Mouse (Mus musculus): ENCODE data around the gene Krtap4-1.
"Not testable (repeated sequence)": the region's sequence is repeated elsewhere in the genome, so short reads cannot be mapped to it uniquely, and the experiment has no call there.

Krtap4-1 gene

DNA sequence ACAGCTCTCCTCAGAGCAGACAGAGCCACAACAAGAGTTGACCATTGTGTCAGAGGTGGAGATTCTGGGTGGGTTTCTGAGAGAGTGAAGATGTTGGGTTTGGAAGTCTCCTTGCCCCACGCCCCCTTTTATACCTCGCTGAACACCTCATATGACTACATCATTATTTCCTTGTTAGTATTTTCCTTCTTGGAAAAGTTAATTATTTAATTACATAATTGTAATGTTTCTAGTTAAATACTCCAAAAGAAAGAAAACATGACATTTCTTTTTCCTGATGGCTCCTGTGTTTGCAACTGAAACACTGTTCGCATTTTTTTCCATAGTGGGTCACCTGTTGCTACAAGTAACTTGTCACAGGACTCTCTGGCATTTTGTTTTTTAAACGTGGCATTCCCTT, at the start of gene Krtap4-1:
Krtap4-1 (minus strand) TSS at position 101 of the 400 bp plus-strand sequence.
- DNase-seq (ENCODE audit: low read depth, low spot score): no peak

DNA sequence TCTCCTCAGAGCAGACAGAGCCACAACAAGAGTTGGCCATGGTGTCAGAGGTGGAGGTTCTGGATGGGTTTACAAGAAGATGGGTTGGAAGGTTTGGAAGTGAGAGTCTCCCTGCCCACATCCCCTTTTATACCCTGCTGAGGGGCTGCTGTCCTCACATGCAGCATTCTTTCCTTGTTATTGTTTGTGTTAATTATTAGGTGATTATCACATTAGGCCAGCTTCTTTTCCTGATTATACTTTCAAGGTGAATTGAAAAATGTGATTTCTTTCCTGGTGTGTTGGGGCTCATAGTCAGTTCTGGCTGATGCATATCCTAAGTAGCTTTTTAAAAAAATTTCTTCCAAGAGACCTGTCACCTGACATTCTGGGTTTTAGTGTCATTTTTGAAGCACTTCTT, 37.8 kb upstream of the Krtap4-1 start, which contains the start of gene Krtap4-6:
Krtap4-6 (minus strand) TSS at position 101 of the 400 bp plus-strand sequence.
- DNase-seq (ENCODE audit: low read depth, low spot score): no peak

DNA sequence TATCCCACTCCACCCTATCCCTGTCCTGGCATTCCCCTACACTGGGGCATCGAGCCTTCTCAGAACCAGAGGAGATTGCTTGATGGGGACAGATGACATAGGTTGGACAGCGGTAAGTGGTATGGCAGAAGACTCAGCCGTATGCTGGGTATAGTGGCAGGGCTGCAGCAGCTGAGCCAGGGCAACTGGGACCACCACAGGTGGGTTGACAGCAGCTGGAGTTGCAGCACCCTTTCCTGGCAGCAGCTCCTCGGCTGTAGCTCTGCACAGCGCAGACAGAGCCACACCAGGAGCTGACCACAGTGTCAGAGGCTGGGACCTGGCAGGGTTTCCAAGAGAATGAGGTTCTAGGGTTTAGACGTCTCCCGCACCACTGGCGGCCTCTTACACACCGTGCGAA, 34.8 kb upstream of the Krtap4-1 start:
- no peak for DNase-seq (ENCODE audit: low read depth, low spot score)

DNA sequence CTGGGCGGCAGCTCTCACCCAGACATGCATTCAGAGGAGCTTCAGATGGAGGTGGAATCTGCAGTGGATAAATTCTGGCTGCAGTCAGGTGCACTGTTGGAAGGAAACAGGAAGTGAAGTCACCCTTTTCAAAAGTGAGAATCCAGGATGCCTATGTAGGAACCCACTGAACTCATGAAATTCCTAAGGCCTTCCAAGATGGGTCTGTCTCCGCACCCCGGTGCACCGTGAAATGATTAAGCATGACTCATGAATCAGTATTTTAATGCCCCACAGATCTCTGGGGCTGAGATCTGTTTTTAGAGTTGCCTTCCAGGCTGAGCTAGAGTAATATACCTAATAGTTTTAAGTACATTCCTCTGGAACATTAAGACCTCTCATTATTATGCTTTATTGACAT, 31.2 kb upstream of the Krtap4-1 start:
- DNase-seq (ENCODE audit: low read depth, low spot score): no peak

DNA sequence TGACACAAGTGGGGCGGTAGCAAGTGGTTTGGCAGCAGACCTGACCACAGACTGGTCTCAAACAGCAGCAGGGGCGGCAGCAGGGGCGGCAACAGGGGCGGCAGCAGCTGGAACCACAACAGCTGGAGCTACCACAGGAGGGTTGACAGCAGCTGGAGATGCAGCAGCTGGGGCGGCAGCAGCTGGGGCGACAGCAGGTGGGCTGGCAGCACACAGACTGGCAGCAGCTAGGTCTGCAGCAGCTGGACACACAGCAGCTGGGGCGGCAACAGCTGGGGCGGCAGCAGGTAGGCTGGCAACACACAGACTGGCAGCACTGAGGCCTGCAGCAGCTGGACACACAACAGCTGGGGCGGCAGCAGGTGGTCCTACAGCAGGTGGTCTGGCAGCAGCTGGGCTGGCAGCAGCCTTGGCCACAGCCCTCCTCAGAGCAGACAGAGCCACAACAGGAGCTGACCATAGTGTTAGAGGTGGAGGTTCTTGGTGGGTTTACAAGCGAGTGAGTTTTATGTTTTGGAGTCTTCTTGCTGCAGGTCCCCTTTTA, 30.5 kb upstream of the Krtap4-1 start, which contains the start of gene Gm11563:
Gm11563 (minus strand) TSS at position 494 of the 544 bp plus-strand sequence.
- not testable (repeated sequence) for DNase-seq (ENCODE audit: low read depth, low spot score)

DNA sequence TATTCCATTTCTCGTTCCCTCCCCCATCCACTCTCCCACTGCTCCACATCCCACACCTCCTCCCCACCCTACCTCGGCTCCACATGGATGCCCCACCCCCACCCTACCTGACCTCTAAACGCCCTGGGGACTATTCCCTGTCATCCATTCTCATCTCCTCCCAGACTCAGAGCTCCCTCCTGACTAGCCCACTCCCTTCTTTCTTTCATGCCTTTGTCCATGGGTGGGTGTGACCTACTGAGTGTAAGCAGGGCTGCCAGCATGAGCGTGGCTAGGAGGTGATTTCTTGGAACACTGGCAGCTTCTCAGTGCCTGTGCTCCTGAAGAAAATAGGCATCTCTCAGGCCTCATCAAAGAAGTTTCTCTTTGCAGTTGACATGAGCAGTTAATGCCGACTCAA, 29.0 kb upstream of the Krtap4-1 start:
- peak; percentile 87 for DNase-seq (ENCODE audit: low read depth, low spot score)

DNA sequence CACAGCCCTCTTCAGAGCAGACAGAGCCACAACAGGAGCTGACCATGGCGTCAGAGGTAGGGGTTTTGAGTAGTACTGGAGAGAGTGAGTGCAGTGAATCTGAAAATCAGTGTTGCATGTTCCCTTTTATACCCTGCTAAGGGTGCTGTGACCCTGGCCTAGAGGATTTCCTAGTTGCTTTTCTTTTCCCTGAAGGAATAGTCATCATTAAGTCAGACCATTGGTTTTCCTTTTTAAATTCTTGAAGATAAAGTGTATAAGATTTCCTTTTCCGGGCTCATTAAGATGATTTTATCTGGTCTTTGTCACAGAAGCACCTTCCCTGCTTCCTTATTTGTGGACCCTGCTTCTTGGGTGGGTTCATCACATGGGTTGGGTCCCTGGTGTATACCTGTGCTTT, 22.1 kb upstream of the Krtap4-1 start, which contains the start of gene Gm11555:
Gm11555 (minus strand) TSS at position 101 of the 400 bp plus-strand sequence.
- DNase-seq (ENCODE audit: low read depth, low spot score): no peak

DNA sequence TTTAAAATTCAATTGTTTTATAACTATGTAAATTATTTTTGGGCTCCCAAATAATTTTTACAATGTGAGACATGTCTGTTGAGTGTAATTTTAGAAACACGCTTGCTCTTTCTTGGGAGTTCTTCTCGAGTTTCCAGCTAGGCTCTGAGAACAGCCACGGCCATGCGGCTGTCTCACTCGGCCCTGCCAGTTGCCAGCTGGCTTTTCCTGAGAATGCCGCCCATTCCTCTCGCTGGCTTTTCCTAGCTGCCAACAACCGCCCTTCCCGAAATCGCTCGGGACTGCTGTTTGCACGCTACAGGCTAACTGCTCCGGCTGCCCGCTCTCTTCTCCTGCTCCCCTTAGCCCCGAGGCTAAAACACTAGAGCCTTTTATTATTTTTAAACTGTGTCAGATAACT, 18.4 kb upstream of the Krtap4-1 start:
- no peak for DNase-seq (ENCODE audit: low read depth, low spot score)

DNA sequence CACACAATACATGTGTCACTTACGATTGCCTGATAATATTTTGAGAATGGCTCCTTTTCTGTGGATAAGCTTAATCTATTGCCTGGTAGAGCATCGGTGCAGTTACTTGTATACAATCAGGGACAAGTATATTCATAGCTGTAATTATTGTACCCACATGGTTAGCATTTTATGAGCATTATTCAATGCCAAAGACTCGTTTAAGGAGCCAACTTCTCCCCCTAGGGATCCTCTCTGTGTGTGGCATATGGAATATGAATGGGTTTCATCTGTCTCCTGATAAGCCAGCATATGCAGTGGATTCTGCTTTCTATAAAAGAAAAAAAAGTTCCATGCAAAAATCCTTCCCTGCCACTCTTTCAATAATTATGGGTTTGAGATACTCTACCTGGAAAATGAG, 16.3 kb upstream of the Krtap4-1 start:
- no peak for DNase-seq (ENCODE audit: low read depth, low spot score)

DNA sequence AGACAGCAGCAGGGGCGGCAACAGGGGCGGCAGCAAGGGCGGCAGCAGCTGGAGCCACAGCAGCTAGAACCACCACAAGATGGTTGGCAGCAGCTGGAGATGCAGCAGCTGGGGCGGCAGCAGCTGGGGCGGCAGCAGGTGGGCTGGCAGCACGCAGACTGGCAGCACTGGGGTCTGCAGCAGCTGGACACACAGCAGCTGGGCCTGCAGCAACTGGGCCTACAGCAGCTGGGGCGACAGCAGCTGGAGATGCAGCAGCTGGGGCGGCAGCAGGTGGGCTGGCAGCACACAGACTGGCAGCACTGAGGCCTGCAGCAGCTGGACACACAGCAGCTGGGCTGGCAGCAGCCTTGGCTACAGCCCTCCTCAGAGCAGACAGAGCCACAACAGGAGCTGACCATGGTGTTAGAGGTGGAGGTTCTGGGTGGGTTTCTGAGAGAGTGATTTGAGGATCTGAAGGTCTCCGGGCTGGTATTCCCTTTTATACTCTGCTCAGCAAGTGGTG, 15.6 kb upstream of the Krtap4-1 start, which contains the start of gene Krtap4-7:
Krtap4-7 (minus strand) TSS at position 455 of the 505 bp plus-strand sequence.
- not testable (repeated sequence) for DNase-seq (ENCODE audit: low read depth, low spot score)

DNA sequence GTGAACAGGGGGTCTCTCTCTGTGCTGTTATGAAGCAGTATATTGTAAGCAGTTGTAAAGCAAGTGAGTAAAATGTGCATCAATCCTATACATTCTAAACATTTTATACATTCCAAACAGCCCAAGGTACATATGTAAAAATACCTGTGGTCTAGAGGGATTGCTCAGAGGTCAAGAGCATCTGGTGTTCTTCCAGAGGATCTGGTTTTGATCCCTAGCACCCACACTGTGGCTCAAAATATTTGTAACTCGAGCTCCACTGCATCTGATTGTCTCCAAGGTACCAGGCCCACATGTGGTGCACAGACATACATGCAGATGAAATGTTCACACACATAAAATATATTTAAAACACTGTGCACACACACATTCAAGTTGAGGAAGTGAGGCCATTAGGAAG, 12.9 kb upstream of the Krtap4-1 start:
- DNase-seq (ENCODE audit: low read depth, low spot score): no peak

DNA sequence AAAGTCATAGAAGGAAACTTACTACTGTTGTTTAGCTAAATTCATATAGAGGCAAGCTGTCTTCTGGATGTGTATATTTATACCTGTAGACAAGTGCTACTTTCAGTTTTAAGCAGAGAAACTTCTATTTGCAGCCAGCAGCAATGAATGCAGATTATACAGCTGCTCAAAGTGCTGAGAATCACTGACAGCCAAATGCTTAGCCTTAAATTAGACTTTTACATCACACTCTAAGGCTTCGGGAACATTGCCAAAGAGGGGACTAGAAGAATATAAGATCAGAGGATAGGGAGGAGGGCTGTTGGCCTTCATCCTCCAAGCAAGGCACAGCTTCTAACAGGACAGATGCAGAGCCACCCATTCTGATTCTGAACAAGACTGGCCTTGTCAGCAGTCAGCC, 9.0 kb upstream of the Krtap4-1 start:
- no peak for DNase-seq (ENCODE audit: low read depth, low spot score)

DNA sequence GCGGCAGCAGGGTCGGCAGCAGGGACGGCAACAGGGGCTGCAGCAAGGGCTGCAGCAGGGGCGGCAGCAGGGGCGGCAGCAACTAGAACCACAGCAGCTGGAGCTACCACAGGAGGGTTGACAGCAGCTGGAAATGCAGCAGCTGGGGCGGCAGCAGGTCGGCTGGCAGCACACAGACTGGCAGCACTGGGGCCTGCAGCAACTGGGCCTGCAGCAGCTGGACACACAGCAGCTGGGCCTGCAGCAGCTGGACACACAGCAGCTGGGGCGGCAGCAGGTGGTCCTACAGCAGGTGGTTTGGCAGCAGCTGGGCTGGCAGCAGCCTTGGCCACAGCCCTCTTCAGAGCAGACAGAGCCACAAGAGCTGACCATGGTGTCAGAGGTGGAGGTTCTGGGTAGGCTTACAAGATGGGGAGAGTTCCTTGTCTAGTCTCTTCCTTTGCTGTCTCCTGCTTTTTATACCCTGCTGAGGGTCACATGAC, 6.7 kb upstream of the Krtap4-1 start, which contains the start of gene Krtap4-2:
Krtap4-2 (minus strand) TSS at position 432 of the 482 bp plus-strand sequence.
- no peak for DNase-seq (ENCODE audit: low read depth, low spot score)

DNA sequence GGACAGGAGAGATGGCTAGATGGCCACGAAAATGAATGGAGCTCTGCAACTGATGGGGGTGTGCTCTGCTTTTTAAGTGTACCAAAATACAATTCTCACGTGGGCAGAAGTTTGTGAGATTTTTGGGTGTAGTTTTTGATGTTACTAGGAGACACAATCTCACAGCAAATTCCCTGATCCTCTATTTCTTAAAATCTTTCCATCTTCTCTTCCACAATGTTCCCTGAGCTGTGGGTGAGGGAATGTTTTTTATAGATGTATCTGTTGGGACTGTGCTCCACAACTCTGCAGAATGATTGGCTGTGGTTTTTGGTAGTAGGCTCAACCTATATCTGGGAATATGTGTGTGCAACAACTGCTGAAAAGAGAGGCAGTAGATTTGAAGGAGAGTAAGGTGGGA, 5.3 kb upstream of the Krtap4-1 start:
- DNase-seq (ENCODE audit: low read depth, low spot score): no peak

DNA sequence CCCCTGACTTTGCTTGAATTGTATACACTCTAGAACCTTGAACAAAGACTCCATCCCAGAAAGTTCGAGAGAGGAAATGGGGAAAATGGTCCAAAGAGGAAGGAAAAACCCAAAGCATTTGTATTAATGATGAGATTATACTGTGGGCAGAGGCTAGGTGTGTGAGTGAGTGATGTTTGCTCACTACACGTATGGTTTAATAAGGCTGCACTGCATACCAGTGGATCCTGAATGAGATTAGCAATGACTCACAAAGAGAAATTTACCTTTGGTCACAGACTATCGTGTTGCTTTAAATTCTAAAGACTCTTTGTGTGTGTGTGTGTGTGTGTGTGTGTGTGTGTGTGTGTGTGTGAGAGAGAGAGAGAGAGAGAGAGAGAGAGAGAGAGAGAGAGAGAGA, 2.9 kb upstream of the Krtap4-1 start:
- DNase-seq (ENCODE audit: low read depth, low spot score): no peak

DNA sequence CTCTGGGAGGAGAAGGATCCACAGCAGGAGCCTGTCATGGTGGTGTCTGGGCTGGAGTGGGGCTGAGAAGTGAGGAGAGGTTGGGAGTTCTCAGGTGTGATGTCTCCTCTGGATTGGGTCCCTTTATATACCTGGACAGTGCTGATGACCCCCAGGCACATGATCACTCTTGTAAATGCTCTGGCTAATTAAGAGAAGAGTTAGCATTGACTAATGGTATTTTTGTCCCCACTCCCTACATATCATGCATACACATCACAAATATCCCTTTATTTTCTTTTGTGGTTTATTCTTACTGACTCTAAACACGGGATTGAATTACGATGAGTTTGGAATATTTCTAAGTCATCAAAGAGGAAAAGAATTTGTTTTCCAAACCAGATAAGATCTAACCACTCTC, 7.7 kb downstream of the Krtap4-1 start, which contains the start of gene Gm11562:
Gm11562 (minus strand) TSS at position 101 of the 400 bp plus-strand sequence.
- no peak for DNase-seq (ENCODE audit: low read depth, low spot score)

DNA sequence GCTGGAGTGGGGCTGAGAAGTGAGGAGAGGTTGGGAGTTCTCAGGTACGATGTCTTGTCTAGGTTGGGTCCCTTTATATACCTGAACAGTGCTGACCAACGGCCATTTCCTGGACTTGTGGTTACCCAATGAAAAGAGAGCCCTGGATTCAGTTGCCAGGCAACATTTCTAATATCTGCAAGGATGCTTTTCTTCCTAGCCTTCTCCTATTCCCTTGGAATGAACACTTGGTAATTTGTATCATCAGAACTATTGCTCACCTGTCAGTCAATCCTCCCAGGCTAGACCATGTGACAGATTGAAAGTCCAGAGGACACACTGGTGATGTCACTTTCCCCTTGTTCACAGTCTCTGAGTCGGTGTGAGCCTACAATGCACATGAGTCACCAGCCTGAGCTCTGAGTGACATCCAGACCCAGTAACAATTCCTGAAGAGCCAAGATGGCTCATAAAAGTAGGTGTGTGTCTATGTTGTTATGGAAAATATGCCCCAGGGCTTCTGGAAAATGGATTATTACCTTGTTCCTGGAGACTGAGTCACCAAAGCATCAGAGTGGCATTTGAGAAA, 13.2 kb downstream of the Krtap4-1 start, which contains the start of gene Krtap2-4:
Krtap2-4 (minus strand) TSS at position 51 of the 568 bp plus-strand sequence.
- no peak for DNase-seq (ENCODE audit: low read depth, low spot score)

DNA sequence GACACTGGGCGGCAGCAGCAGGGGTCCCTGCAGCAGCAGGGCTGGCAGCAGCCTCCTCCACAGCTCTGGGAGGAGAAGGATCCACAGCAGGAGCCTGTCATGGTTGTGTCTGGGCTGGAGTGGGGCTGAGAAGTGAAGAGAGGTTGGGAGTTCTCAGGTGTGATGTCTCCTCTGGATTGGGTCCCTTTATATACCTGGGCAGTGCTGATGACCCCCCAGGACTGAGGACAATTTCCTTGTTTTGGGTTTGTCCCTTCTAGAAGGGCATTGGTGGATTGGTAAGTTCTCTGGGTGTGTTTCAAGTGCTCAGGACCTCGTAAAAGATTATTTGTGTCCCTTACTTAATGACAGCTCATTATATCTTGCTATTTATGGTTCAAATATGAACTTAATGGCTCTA, 17.9 kb downstream of the Krtap4-1 start, which contains the start of gene Gm11937:
Gm11937 (minus strand) TSS at position 101 of the 400 bp plus-strand sequence.
- not testable (repeated sequence) for DNase-seq (ENCODE audit: low read depth, low spot score)

DNA sequence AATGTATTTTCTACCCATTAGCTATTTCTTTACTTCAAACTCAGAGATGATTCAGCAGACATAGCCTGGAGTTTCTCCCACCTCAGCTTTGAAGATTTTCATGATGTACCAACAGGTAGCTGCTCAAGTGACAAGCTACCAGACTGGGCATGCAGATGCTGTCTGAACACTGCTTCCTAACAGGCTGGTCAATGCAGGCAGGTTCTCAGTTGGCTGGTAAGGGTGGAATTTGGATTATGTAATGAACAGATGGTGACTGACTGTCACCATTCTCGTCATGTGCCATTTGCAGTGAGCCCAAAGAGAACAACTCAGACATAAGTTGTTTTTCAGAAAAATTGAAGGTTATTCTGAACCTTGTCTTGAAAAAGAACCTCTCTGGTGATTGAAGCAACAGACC, 18.9 kb downstream of the Krtap4-1 start:
- DNase-seq (ENCODE audit: low read depth, low spot score): no peak

DNA sequence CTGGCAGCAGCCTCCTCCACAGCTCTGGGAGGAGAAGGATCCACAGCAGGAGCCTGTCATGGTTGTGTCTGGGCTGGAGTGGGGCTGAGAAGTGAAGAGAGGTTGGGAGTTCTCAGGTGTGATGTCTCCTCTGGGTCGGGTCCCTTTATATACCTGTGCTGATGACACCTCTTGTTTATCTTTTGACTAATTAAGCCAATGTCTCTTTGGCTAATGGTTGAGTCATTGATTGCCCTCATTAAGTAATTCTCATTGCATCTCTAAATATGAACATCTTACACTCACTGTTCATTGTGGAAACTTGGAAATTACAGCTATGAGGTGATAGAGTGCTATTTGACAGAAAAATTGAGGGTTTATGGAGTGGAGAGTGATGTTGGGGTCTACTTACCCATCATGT, 24.8 kb downstream of the Krtap4-1 start, which contains the start of gene Gm11938:
Gm11938 (minus strand) TSS at position 101 of the 400 bp plus-strand sequence.
- not testable (repeated sequence) for DNase-seq (ENCODE audit: low read depth, low spot score)

DNA sequence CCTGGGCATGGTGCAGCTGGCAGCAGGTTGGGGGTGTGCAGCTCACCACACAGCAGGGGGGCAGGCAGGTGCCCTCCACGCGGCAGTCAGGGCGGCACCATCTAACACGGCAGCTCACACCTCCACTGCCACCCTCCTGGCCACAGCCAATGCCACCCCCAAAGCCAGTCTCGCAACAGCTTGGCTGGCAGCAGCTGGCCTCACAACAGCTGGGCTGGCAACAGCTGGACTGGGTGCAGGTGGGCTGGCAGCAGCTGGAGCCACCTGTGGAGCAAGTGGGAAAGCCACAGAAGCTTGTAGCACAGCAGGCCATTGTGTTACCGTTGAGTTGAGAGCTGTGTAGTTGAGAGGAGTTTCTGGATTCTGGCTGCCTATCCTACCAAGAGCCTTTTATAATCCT, 30.3 kb downstream of the Krtap4-1 start, which contains the start of gene Krtap9-3:
Krtap9-3 (minus strand) TSS at position 364 of the 400 bp plus-strand sequence.
- not testable (repeated sequence) for DNase-seq (ENCODE audit: low read depth, low spot score)

DNA sequence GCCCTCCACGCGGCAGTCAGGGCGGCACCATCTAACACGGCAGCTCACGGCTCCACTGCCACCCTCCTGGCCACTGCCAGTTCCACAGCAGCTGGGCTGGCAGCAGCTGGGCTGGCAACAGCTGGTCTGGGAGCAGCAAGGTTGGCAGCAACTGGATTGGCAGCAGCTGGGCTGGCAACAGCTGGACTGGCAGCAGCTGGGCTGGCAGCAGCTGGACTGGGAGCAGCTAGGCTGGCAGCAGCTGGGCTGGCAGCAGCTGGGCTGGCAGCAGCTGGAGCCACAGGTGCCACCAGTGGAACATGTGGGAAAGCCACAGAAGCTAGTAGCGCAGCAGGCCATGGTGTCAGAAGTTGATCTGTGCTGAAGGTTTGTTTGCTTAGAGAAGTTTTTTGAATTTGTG, 37.1 kb downstream of the Krtap4-1 start, which contains the start of gene Krtap1-3:
Krtap1-3 (minus strand) TSS at position 359 of the 400 bp plus-strand sequence.
- DNase-seq (ENCODE audit: low read depth, low spot score): no peak
